Mouse (Mus musculus) embryo, embryonic 9.5 days (tissue): Measurements from ENCODE around the gene Nid1.
"Not testable (repeated sequence)": the region's sequence is repeated elsewhere in the genome, so short reads cannot be mapped to it uniquely, and the experiment has no call there.

Source experiments
- DNase-seq: peaks from one replicate; pipeline ENCODE4 v3.0.0-alpha.2; 2017; ENCODE audit errors: extremely low spot score

Nid1 gene

DNA sequence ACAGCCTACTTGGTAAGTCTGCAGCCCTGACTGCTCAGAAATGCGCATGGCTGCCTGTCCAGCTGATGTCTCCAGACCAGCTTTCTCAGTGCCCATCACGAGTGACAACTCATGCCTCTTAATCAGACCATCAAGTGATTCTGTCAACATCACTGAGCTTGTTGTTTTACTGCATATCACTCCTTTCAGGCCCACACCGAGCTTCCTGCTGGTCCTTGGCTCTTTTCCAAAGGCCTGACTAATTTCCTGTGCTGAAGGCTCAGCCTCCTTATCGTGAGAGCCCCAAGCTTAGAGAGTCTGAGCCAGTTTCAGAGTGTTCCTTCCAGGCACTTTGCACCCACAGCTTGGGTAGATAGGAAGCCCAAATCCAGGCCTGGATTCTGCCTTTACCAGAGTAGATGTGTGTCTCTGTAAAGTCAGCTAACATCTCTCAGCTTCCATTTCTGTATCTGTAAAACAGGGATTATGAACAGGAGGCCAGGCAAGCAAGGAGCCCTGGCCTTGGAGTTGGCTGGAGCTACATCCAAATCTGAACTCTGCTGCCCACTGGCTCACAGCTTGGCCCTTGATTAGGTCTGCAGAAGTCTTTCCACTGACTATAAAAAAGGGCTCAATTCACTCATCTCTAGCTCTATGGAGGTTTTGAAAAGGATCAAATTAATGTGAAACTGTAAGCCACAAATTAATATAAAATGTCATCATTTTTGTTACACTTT, 101.4 kb downstream of the Nid1 start:
- DNase-seq, result no peak

- DNase-seq, result not testable (repeated sequence)
Observed at GRCm38 (mm10) chr13:13543073-13543472, 105.7 kb downstream of the Nid1 start.

DNA sequence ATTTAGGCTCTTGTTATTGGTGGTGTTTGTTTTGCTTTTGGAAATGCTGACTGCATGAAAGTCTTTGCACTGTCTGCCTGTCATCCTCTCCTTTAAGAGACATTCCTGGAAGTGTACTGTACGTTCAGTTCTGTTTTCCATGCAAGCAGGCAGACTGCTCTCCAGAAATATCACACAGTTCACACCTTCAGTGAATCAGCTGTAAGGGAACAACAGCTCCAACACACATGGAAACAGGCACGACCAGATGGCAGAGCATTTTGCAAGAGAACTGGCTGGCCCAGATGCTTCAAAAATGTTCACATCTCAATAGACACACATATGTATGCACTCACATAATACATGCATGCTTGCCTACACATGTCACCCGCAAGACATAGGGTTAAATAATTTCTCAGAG, 109.4 kb downstream of the Nid1 start:
- DNase-seq, result no peak

GRCm38 (mm10) chr13:13547889-13548288, 110.5 kb downstream of the Nid1 start:
- DNase-seq, result no peak

DNA sequence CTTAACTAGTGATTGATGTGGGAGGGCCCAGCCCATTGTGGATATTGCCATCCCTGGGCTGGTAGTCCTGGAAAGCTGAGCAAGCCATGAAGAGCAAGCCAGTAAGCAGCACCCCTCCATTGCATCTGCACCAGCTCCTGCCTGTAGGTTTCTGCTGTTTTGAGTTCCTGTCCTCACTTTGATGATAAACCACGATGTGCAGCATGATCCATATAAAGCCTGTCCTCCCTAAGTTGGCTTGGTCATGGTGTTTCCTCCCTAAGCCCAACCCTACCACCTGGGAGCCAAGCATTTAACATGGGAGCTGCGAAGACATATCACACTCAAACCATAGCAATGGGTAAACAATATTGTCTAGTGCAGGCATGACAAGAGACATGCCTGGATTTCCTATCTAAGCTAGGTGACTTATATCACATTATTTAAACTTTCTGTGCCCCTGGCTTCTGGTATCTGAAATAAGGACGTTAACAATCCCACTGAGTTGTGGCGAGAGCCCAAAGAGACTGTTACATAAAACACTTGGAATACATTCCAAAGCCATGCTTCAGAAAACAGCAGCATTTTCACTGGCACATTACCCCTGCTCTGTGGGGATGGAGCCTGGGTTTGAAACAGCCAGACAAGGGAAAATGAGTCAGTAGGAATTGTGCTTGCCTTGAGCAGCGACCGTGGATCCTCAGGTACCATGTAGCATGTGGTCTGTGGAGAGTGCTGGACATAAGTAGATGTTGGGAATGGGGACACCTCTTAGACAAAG, 111.3 kb downstream of the Nid1 start:
- no peak for DNase-seq

DNA sequence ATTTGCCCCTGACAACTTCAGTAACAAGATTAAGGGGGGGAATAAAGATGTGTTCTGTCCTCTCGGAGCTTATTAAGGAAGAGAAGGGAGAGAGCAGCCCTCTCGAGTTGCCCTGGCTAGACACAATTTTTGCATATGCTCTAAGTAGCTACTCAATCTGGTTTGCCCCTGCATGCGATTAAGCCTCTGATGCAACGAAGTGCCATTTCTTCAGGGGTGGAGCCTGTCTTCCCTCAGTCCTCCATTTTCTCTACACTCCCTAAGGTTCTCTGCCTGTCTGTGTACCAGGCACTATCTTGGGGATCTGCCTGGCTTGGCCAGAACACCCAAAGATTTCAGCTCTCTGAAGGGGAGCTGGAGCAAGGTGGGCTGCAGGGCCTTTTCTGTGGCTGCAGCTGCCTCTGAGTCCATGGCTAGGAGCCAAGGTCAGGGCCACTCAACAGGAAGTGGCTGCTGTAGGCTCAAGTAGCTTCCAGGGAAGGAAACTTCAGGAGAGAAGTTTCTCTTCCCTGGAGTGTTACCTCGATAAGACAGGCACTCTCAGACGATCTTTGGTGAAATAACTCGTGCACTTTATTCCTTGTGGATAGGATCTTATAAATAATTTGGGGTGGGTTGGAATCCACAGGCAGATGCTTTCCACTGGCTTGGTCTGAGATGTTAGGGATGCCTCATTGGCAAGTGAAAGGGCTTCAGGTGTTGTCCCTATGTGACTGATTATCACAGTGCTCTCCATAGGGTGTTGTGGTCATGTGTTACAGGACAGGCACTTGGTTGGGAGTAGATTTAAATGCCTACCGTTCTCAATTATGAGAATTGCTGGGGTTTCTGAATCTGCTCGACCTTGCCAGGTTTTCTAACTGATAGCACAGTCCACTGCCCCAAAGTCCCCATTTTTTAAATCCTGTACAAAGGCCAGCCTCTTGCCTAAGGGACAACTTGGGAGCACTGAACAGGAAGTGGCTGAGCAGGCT, 112.6 kb downstream of the Nid1 start:
- DNase-seq, result no peak

- DNase-seq, result no peak
Observed at GRCm38 (mm10) chr13:13552020-13552419, 114.7 kb downstream of the Nid1 start.

GRCm38 (mm10) chr13:13553660-13554059, 116.3 kb downstream of the Nid1 start:
- no peak for DNase-seq

DNA sequence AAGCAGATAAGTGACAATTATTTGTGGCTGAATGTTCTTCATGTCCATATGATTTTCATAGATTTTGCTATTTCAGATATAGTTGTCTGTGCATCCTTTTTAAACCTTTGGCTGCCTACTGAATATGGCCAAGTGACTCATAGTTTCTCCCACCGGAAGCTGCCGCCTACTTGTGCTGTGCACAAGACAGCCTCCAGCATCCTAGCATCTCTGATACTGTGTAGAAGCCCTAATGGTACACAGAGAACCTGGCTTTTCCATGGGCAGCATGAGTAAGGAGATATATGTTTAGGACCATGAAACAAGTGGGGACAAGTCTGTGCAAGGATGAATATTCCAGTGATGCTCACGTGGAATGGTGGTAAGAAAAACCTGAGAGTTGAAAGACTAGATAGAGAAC, 117.8 kb downstream of the Nid1 start:
- DNase-seq, result no peak

DNA sequence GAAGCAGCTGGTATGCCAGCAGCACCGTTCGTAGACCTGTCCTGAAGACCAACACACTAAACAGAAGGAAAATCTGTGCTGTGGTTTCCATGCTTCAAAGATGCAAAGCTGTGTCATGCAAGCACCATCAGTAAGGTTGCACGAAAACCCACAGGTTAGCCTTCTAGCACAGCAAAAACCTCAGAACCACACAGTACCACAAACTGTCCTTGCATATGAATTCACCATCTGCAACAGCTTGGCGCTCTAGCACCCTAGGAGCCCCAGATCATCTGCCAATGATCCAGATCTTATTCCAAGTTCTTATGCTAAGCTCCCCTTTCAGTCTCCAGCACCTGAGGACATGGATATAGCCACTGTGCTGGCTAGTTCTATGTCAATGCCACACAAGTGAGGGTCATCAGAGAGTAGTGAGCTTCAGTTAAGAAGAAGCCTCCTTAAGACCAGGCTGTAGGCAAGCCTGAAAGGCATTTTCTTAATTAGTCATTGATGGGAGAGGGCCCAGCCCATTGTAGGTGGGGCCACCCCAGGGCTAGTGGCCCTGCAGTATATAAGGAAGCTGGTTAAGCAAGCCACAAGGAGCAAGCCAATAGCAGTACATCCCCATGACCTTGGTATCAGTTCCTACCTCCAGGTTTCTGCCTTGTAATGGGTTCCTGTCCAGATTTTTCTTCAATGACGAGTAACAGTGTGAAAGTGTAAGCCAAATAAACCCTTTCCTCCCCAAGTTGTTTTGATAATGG, 119.8 kb downstream of the Nid1 start:
- no peak for DNase-seq

- no peak for DNase-seq
Observed at GRCm38 (mm10) chr13:13558251-13558650, 120.9 kb downstream of the Nid1 start.

DNA sequence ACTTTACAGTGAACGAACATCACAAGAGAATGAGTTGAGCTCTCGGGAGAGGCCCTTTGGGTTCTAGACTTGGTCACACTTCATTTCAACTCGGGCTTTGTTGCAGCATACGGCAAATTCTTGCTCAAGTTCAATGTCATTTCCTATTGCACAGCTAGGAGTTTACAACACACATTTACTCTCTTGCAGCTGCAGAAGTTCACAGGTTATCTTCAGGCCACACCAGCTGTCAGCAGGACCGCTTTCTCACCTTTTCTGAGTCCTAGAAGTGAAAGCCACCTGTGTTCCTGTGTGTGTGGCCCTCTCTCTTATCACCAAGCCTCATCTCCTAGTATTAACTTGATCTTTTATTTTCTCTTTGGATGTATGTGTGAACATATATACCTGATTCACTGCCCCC, 121.5 kb downstream of the Nid1 start:
- DNase-seq, result no peak
